Mouse (Mus musculus) brain, embryonic 14.5 days (tissue): ENCODE data around the gene Gm11985. TPM values are rescaled to one million over a fixed set of nuclear protein-coding genes. Genes with fewer than 3 reads are reported as not detected.
A peak's percentile ranks its signal among the peaks of the same experiment; 100 is the strongest.
"Not testable (repeated sequence)": the region's sequence is repeated elsewhere in the genome, so short reads cannot be mapped to it uniquely, and the experiment has no call there.

Source experiments
- DNase-seq: peaks from one replicate; pipeline ENCODE4 v3.0.0-alpha.2; 2011; ENCODE audit warnings: low read depth
- CTCF ChIP-seq: fragments of 200-500 bp; IDR thresholded peaks from 2 replicates; pipeline ENCODE4 v1.5.1; 2012; ENCODE audit warnings: inconsistent platforms, mild to moderate bottlenecking, moderate library complexity, borderline replicate concordance; ENCODE audit not compliant: insufficient read depth, insufficient read length; ENCODE audit errors: extremely low read depth
- POLR2A ChIP-seq: fragments of 200-500 bp; IDR thresholded peaks from 2 replicates; pipeline ENCODE4 v1.6.1; 2012; ENCODE audit warnings: mild to moderate bottlenecking, inconsistent platforms, borderline replicate concordance; ENCODE audit not compliant: poor library complexity, insufficient read depth, insufficient read length, severe bottlenecking; ENCODE audit errors: extremely low read depth
- polyA plus RNA-seq: library from polyadenylated mRNA; depleted of rRNA; stranded (reverse); fragments of >200 nt; gene quantifications from 2 replicates; pipeline ENCODE4 v1.2.3, GENCODE M21; 2012; rRNA removed

The Gm11985 gene
- not detected in 2 replicates for polyA plus RNA-seq

GRCm38 (mm10) chr11:7188469-7188868 lies at the start of gene Gm11985:
Gene Gm11985 (minus strand): TSS chr11:7188569.
- DNase-seq = no peak
- TF ChIP-seq CTCF (no peak), POLR2A (no peak)

- TF ChIP-seq POLR2A (no peak), CTCF (no peak)
- no peak for DNase-seq
These were observed 49.3 kb upstream of the Gm11985 start for GRCm38 (mm10) chr11:7237712-7238111.

- no peak for TF ChIP-seq POLR2A
- TF ChIP-seq CTCF = no peak
- DNase-seq = no peak
These were observed 48.4 kb upstream of the Gm11985 start for GRCm38 (mm10) chr11:7236751-7237150.

- no peak for DNase-seq
- TF ChIP-seq CTCF (no peak), POLR2A (no peak)
These were observed 46.7 kb upstream of the Gm11985 start for GRCm38 (mm10) chr11:7234981-7235609.

GRCm38 (mm10) chr11:7234436-7234835 lies 46.1 kb upstream of the Gm11985 start:
- DNase-seq = no peak
- no peak for TF ChIP-seq POLR2A
- no peak for TF ChIP-seq CTCF

- TF ChIP-seq POLR2A (no peak), CTCF (no peak)
These were observed 45.0 kb upstream of the Gm11985 start for GRCm38 (mm10) chr11:7233333-7233732.

GRCm38 (mm10) chr11:7231958-7232357 lies 43.6 kb upstream of the Gm11985 start:
- TF ChIP-seq CTCF (no peak), POLR2A (no peak)
- DNase-seq = no peak

More at GRCm38 (mm10) chr11:7233333-7233732, 45.0 kb upstream of the Gm11985 start:
- DNase-seq = no peak

DNA sequence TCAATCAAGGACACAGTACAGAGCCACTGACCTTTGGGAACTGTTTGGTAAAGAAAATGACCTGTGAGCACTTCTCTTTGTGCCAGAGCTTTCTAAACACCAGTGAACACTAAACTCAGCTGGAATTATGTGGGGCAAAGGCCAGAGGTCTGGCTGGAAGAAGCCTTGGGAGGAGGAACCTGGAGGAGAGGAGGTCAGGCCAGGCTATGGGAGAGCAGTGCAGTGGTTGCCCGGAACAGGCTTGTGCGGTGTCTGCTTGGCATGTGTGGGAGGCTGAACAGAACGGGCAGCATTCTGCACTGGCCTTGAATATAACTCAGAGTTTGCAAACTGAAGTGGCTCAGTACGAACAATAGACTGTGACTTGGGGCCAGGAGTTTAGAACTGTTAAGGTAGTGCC lies 41.6 kb upstream of the Gm11985 start:
- TF ChIP-seq CTCF (no peak), POLR2A (no peak)
- DNase-seq = no peak

DNA sequence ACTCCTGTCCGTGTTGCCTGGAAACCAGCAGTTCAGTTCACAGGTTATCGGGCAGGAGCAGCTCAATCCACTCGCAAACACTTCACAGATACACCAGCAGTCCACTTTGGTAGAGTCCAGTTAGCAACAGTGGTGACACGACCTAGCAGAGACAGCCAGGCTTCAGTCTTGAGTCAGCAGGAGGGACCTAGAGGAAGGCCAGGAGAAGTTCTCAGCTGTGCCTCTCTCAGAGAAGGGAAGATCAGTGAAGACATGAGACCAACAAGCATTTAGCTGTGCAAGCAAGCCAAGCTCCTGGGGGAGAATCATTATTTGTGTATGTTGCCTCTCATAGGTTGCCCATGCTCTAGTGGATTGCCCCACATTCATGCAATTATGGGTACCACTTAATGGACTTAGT lies 39.7 kb upstream of the Gm11985 start:
- no peak for DNase-seq
- no peak for TF ChIP-seq CTCF
- no peak for TF ChIP-seq POLR2A

GRCm38 (mm10) chr11:7226810-7227550 lies 38.6 kb upstream of the Gm11985 start:
- no peak for TF ChIP-seq CTCF

DNA sequence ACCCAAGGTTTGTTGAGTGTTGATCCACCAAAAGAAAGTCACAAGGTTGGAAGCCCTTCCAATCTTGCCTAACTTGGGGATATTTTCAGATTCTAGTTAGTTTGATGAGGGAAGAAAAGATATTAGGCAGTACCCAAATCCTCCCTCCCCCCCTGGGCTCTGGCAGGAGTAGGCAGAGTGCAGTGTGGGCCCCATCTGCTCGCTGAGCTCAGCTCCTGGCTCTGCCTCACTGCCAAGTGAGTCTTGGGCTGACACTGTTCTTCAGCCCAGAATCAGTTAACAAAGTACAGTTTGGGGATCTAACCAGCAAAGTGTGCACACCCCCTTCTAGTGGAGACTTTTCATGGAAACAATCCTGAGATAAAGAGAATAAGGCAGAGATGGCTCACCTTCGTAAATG lies 37.8 kb upstream of the Gm11985 start:
- TF ChIP-seq POLR2A = no peak
- TF ChIP-seq CTCF = no peak
- peak; percentile 68 for DNase-seq

More at GRCm38 (mm10) chr11:7226810-7227550, 38.6 kb upstream of the Gm11985 start:
- no peak for DNase-seq

DNA sequence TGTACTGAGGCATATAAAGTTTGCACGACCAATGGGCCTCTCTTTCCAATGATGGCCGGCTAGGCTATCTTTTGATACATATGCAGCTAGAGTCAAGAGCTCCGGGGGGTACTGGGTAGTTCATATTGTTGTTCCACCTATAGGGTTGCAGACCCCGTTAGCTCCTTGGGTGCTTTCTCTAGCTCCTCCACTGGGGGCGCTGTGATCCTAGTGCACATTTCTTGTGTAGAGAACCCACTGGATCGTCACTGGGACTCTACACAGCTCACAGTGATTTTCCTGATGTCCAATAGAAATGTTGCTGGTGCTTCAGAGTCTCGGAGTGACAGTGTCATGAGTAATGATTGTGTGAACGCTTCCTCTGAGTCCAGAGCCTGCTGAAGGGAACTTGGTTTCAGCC lies 33.5 kb upstream of the Gm11985 start:
- DNase-seq = not testable (repeated sequence)
- TF ChIP-seq CTCF = peak; percentile 6; the same call in 1 of the 2 replicates
